ENCODE assay signal across 8 mouse cellular contexts in the genomic region with DNA sequence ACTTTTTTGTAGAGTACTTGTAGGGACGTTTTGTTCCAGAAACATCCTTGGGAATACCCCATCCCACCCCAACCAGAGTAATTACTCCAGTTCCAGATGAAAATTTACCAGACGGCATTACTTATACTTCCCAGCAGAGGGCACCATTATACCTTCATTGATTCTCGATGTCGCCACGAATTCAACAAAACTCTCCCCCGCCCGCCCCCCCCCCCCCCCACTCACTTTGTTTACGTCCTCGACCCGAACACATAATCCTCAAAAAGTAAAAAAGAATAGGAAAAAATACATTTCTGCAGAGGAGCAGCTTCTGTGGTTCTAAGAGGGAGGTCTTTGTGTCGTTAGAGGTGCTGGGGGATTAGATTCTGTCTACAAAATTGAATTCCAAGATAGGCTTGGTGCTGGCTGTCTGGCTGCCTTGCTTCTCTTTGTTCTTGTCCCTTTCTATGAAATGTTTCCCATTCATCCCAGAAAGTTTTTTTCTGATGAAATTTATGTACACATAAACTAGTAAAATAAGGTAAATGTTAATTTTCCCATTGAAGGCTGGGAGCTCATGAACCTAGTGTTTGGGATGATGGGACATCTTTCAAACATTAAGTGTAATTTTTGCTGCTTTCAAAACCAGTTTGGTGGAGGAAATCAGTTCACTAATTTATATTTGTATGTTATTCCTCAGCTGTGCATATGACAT. TPM values are rescaled to one million over a fixed set of nuclear protein-coding genes. Genes with fewer than 3 reads are reported as not detected.
DNase-seq lines count a peak whose midpoint lies in the region; ATAC-seq and TF ChIP-seq lines count a peak whose summit lies in the region.

No protein-coding gene starts in this region.

- H3K9me3 ChIP-seq in heart, embryonic 14.5 days (ENCODE audit: control insufficient read depth, low read length): no peaks in the 10 kb centered on the region
- H3K9me3 ChIP-seq in kidney, postnatal 0 days (replicated peaks; ENCODE audit: low read length): no peaks in the 10 kb centered on the region
- no peaks in the 10 kb centered on the region for H3K9me3 ChIP-seq in lung, embryonic 16.5 days (ENCODE audit: control insufficient read depth, low read length)

- TF ChIP-seq POLR2A in thymus, adult 2 months (IDR thresholded peaks at IDR 0.05; ENCODE audit: control insufficient read depth, extremely low read depth, insufficient read depth, low read length, poor library complexity): no peak

- H3K4me1 ChIP-seq in thymus, adult 2 months (replicated peaks; ENCODE audit: control insufficient read depth, insufficient read depth, low read length): no peaks in the 10 kb centered on the region
- no peaks in the 10 kb centered on the region for H3K4me1 ChIP-seq in heart, embryonic 14.5 days (ENCODE audit: control insufficient read depth in 2 of 2, insufficient read depth in 2 of 2, low read length in 2 of 2)
- no peaks in the 10 kb centered on the region for H3K4me1 ChIP-seq in kidney, postnatal 0 days (replicated peaks; ENCODE audit: insufficient read depth, low read length)
- no peaks in the 10 kb centered on the region for H3K4me1 ChIP-seq in lung, embryonic 16.5 days (replicated peaks; ENCODE audit: control insufficient read depth, insufficient read depth, low read length)

- DNase-seq in thymus, adult 2 months: peak; percentile 19
- DNase-seq in thymus, postnatal 36 days: no peak
- peak; percentile 57 for DNase-seq in embryo, embryonic 10 days (ENCODE audit: low spot score)
- peak; percentile 61 for DNase-seq in kidney, postnatal 0 days (ENCODE audit: low spot score)
- DNase-seq in splenic B cell, adult 2 months (ENCODE audit: low read depth, low spot score): peak; percentile 36
- no peak for DNase-seq in spleen, postnatal 4 days (ENCODE audit: low spot score in 2 of 2)

- no peak for TF ChIP-seq CTCF in thymus, adult 2 months (IDR thresholded peaks at IDR 0.05; ENCODE audit: borderline replicate concordance, control insufficient read depth, extremely low read depth, insufficient read depth, low read length, poor library complexity)
- TF ChIP-seq CTCF in kidney, postnatal 0 days (IDR thresholded peaks at IDR 0.05; ENCODE audit: low read depth): peak; percentile 56

- H3K27me3 ChIP-seq in thymus, adult 2 months (ENCODE audit: control insufficient read depth, insufficient read depth, low read length): no peaks in the 10 kb centered on the region
- no peaks in the 10 kb centered on the region for H3K27me3 ChIP-seq in heart, embryonic 14.5 days (ENCODE audit: control insufficient read depth, insufficient read depth, low read length)
- no peaks in the 10 kb centered on the region for H3K27me3 ChIP-seq in kidney, postnatal 0 days (ENCODE audit: insufficient read depth, low read length)
- no peaks in the 10 kb centered on the region; the same call in 1 of the 2 replicates for H3K27me3 ChIP-seq in lung, embryonic 16.5 days (ENCODE audit: control insufficient read depth, insufficient read depth, low read depth, low read length)
- no peaks in the 10 kb centered on the region for H3K27me3 ChIP-seq in splenic B cell, adult 2 months (ENCODE audit: control insufficient read depth, insufficient read depth, low read length, poor library complexity, severe bottlenecking)

- H3K36me3 ChIP-seq in thymus, adult 2 months (ENCODE audit: control insufficient read depth, insufficient read depth, low read length): no peaks in the 10 kb centered on the region
- no peaks in the 10 kb centered on the region for H3K36me3 ChIP-seq in heart, embryonic 14.5 days (ENCODE audit: control insufficient read depth, insufficient read depth, low read length)
- H3K36me3 ChIP-seq in kidney, postnatal 0 days (ENCODE audit: insufficient read depth, low read length): no peaks in the 10 kb centered on the region
- no peaks in the 10 kb centered on the region for H3K36me3 ChIP-seq in lung, embryonic 16.5 days (ENCODE audit: control insufficient read depth, insufficient read depth, low read length)
- no peaks in the 10 kb centered on the region for H3K36me3 ChIP-seq in splenic B cell, adult 2 months (ENCODE audit: control insufficient read depth, insufficient read depth, low read length, poor library complexity, severe bottlenecking)

- peak overlapping the region; percentile 46; the same call in 1 of the 2 replicates for H3K9ac ChIP-seq in heart, embryonic 14.5 days (ENCODE audit: low read length)
- H3K9ac ChIP-seq in kidney, postnatal 0 days (ENCODE audit: low read depth, low read length): no peak overlapping the region
- no peak overlapping the region for H3K9ac ChIP-seq in lung, embryonic 16.5 days (ENCODE audit: low read length)

- no peak for ATAC-seq in heart, embryonic 14.5 days (ENCODE audit: insufficient number of reproducible peaks, insufficient read depth, low FRiP score, low read depth)
- no peak for ATAC-seq in kidney, postnatal 0 days (replicated peaks; ENCODE audit: low FRiP score, low read depth)
- ATAC-seq in lung, embryonic 16.5 days (ENCODE audit: low read depth): no peak

- H3K4me3 ChIP-seq in thymus, adult 2 months (ENCODE audit: control insufficient read depth, insufficient read depth, low read length): no peak overlapping the region
- peak overlapping the region in 1 of 2 experiments; percentile 35; a peak in 3 of 4 replicates for H3K4me3 ChIP-seq in heart, embryonic 14.5 days (ENCODE audit: control insufficient read depth in 1 of 2, insufficient read depth in 1 of 2, low read depth in 1 of 2, low read length in 2 of 2)
- H3K4me3 ChIP-seq in kidney, postnatal 0 days (replicated peaks; ENCODE audit: low read depth, low read length): peak overlapping the region; percentile 24; the same call in 1 of the 2 replicates
- H3K4me3 ChIP-seq in lung, embryonic 16.5 days (ENCODE audit: low read length): peak overlapping the region; percentile 38

- WGBS in thymus, adult 2 months: 0% methylated on average over 9 of the region's 11 CpGs
- WGBS in heart, embryonic 14.5 days: 16% methylated on average over 11 of the region's 11 CpGs
- 7% methylated on average over 11 of the region's 11 CpGs for WGBS in kidney, postnatal 0 days
- WGBS in lung, embryonic 16.5 days: 5% methylated on average over 11 of the region's 11 CpGs

- no peak overlapping the region for H3K27ac ChIP-seq in thymus, adult 2 months (ENCODE audit: control insufficient read depth, insufficient read depth, low read length)
- H3K27ac ChIP-seq in heart, embryonic 14.5 days (replicated peaks in 1 of 2; ENCODE audit: control insufficient read depth in 1 of 2, insufficient read depth in 1 of 2, low read depth in 2 of 2, low read length in 2 of 2): no peak overlapping the region
- no peak overlapping the region for H3K27ac ChIP-seq in kidney, postnatal 0 days
- H3K27ac ChIP-seq in lung, embryonic 16.5 days (ENCODE audit: low read length): no peak overlapping the region

- H3K4me2 ChIP-seq in heart, embryonic 14.5 days (ENCODE audit: low read length): peak overlapping the region; percentile 35; the same call in 1 of the 2 replicates
- H3K4me2 ChIP-seq in kidney, postnatal 0 days (ENCODE audit: low read length): peak overlapping the region; percentile 36; the same call in 1 of the 2 replicates
- no peak overlapping the region for H3K4me2 ChIP-seq in lung, embryonic 16.5 days (ENCODE audit: low read depth, low read length)

RNA-seq across cellular contexts. Expression of gene 4933400A11Rik, which starts 19.7 kb away (rescaled TPM):
- not detected in 2 replicates for polyA plus RNA-seq in thymus, adult 2 months (2012; rRNA removed)
- 0.43 and 0.77 TPM in 2 replicates for polyA plus RNA-seq in heart, embryonic 14.5 days (2014; fragmentation: Nextera tagmentation; extraction: Ambion mirVana)
- polyA plus RNA-seq in kidney, postnatal 0 days (2015; fragmentation: Nextera tagmentation; extraction: Ambion mirVana): not detected in 2 replicates
- polyA plus RNA-seq in lung, embryonic 16.5 days (2015; fragmentation: Nextera tagmentation; extraction: Ambion mirVana): not detected in 2 replicates

Comparison
In these comparisons a context has a peak if more than half of its experiments do, and no peak if none do; other contexts are left out.
1. DNase-seq: peak in thymus, adult 2 months (single experiment), embryo, embryonic 10 days (single experiment), kidney, postnatal 0 days (single experiment) and splenic B cell, adult 2 months (single experiment); none in thymus, postnatal 36 days (0 of 2) and spleen, postnatal 4 days (0 of 2).